Mouse (Mus musculus): ENCODE data around the gene Nsf. TPM values are rescaled to one million over a fixed set of nuclear protein-coding genes. Genes with fewer than 3 reads are reported as not detected.
A peak's percentile ranks its signal among the peaks of the same experiment; 100 is the strongest.

Nsf gene
- polyA plus RNA-seq, 1 experiment from 2014 or later, result 55.1 TPM

GRCm38 (mm10) chr11:103814808-103815207 is 139.0 kb downstream of the Nsf start:
- ATAC-seq (ENCODE audit: low read depth), result no peak
- no peak overlapping the region for H3K4me2 ChIP-seq (ENCODE audit: low read depth, low read length)
- H3K4me3 ChIP-seq (ENCODE audit: low read length), result no peak overlapping the region
- no peak overlapping the region for H3K9ac ChIP-seq (ENCODE audit: low read length)
- no peaks in the 10 kb centered on the region for H3K9me3 ChIP-seq (ENCODE audit: control insufficient read depth, low read length)
- no peak overlapping the region for H3K27ac ChIP-seq (ENCODE audit: low read length)
- peaks cover 29% of the 10 kb centered on the region for H3K27me3 ChIP-seq (ENCODE audit: control insufficient read depth, insufficient read depth, low read depth, low read length)
- peaks cover under 1% of the 10 kb centered on the region for H3K4me1 ChIP-seq (replicated peaks; ENCODE audit: control insufficient read depth, insufficient read depth, low read length)
- no peaks in the 10 kb centered on the region for H3K36me3 ChIP-seq (ENCODE audit: control insufficient read depth, insufficient read depth, low read length)
- WGBS, result 22% methylated on average over 3 of the region's 3 CpGs

- no peaks in the 10 kb centered on the region for H3K9me3 ChIP-seq (ENCODE audit: control insufficient read depth, low read length)
- H3K4me3 ChIP-seq (ENCODE audit: low read length), result no peak overlapping the region
- no peak overlapping the region for H3K27ac ChIP-seq (ENCODE audit: low read length)
- no peaks in the 10 kb centered on the region for H3K36me3 ChIP-seq (ENCODE audit: control insufficient read depth, insufficient read depth, low read length)
- no peak overlapping the region for H3K9ac ChIP-seq (ENCODE audit: low read length)
- ATAC-seq (ENCODE audit: low read depth), result no peak
- no peak overlapping the region for H3K4me2 ChIP-seq (ENCODE audit: low read depth, low read length)
- peaks cover 53% of the 10 kb centered on the region for H3K27me3 ChIP-seq (ENCODE audit: control insufficient read depth, insufficient read depth, low read depth, low read length)
- WGBS, result 72% methylated on average over 25 of the region's 25 CpGs
- H3K4me1 ChIP-seq (replicated peaks; ENCODE audit: control insufficient read depth, insufficient read depth, low read length), result peaks cover 6% of the 10 kb centered on the region
These were observed 142.6 kb downstream of the Nsf start for GRCm38 (mm10) chr11:103811246-103811645.

- no peaks in the 10 kb centered on the region for H3K9me3 ChIP-seq (ENCODE audit: control insufficient read depth, low read length)
- no peak overlapping the region for H3K9ac ChIP-seq (ENCODE audit: low read length)
- peaks cover 6% of the 10 kb centered on the region for H3K4me1 ChIP-seq (replicated peaks; ENCODE audit: control insufficient read depth, insufficient read depth, low read length)
- no peak for ATAC-seq (ENCODE audit: low read depth)
- 21% methylated on average over 12 of the region's 12 CpGs for WGBS
- no peak overlapping the region for H3K27ac ChIP-seq (ENCODE audit: low read length)
- H3K4me2 ChIP-seq (ENCODE audit: low read depth, low read length), result peak overlapping the region; percentile 99
- H3K27me3 ChIP-seq (ENCODE audit: control insufficient read depth, insufficient read depth, low read depth, low read length), result peaks cover 53% of the 10 kb centered on the region
- peak overlapping the region; percentile 60 for H3K4me3 ChIP-seq (ENCODE audit: low read length)
- no peaks in the 10 kb centered on the region for H3K36me3 ChIP-seq (ENCODE audit: control insufficient read depth, insufficient read depth, low read length)
These were observed 143.2 kb downstream of the Nsf start for GRCm38 (mm10) chr11:103810631-103811030.

GRCm38 (mm10) chr11:103809611-103810598 is 144.0 kb downstream of the Nsf start:
- WGBS, result under 1% methylated on average over 49 of the region's 107 CpGs

GRCm38 (mm10) chr11:103808771-103809610 is 144.9 kb downstream of the Nsf start:
- Histone ChIP-seq H3K9ac (ENCODE audit: low read length) (peak overlapping the region; percentile 19; the same call in 1 of the 2 replicates), H3K4me2 (ENCODE audit: low read depth, low read length) (peak overlapping the region; percentile 99), H3K9me3 (ENCODE audit: control insufficient read depth, low read length) (peaks cover 5% of the 10 kb centered on the region; the same call in 1 of the 2 replicates), H3K4me3 (ENCODE audit: low read length) (peak overlapping the region; percentile 60), H3K27me3 (ENCODE audit: control insufficient read depth, insufficient read depth, low read depth, low read length) (peaks cover 53% of the 10 kb centered on the region), H3K27ac (ENCODE audit: low read length) (no peak overlapping the region), H3K36me3 (ENCODE audit: control insufficient read depth, insufficient read depth, low read length) (no peaks in the 10 kb centered on the region), H3K4me1 (replicated peaks; ENCODE audit: control insufficient read depth, insufficient read depth, low read length) (peaks cover 6% of the 10 kb centered on the region)
- 4% methylated on average over 29 of the region's 29 CpGs for WGBS
- no peak for ATAC-seq (ENCODE audit: low read depth)

More at GRCm38 (mm10) chr11:103809611-103810598, 144.0 kb downstream of the Nsf start:
- Histone ChIP-seq H3K4me1 (replicated peaks; ENCODE audit: control insufficient read depth, insufficient read depth, low read length) (peaks cover 6% of the 10 kb centered on the region), H3K4me3 (ENCODE audit: low read length) (peak overlapping the region; percentile 60), H3K27ac (ENCODE audit: low read length) (no peak overlapping the region), H3K36me3 (ENCODE audit: control insufficient read depth, insufficient read depth, low read length) (no peaks in the 10 kb centered on the region), H3K9me3 (ENCODE audit: control insufficient read depth, low read length) (peaks cover 5% of the 10 kb centered on the region; the same call in 1 of the 2 replicates), H3K27me3 (ENCODE audit: control insufficient read depth, insufficient read depth, low read depth, low read length) (peaks cover 53% of the 10 kb centered on the region), H3K9ac (ENCODE audit: low read length) (peak overlapping the region; percentile 62), H3K4me2 (ENCODE audit: low read depth, low read length) (peak overlapping the region; percentile 99)
- ATAC-seq (ENCODE audit: low read depth), result peak; percentile 66

- Histone ChIP-seq H3K4me2 (ENCODE audit: low read depth, low read length) (no peak overlapping the region), H3K4me3 (ENCODE audit: low read length) (no peak overlapping the region), H3K9me3 (ENCODE audit: control insufficient read depth, low read length) (peaks cover 5% of the 10 kb centered on the region; the same call in 1 of the 2 replicates), H3K4me1 (replicated peaks; ENCODE audit: control insufficient read depth, insufficient read depth, low read length) (peaks cover 6% of the 10 kb centered on the region), H3K36me3 (ENCODE audit: control insufficient read depth, insufficient read depth, low read length) (no peaks in the 10 kb centered on the region), H3K27ac (ENCODE audit: low read length) (no peak overlapping the region), H3K27me3 (ENCODE audit: control insufficient read depth, insufficient read depth, low read depth, low read length) (peaks cover 53% of the 10 kb centered on the region), H3K9ac (ENCODE audit: low read length) (no peak overlapping the region)
- 30% methylated on average over 12 of the region's 12 CpGs for WGBS
- ATAC-seq (ENCODE audit: low read depth), result no peak
These were observed 145.9 kb downstream of the Nsf start for GRCm38 (mm10) chr11:103807966-103808365.

GRCm38 (mm10) chr11:103804804-103805203 is 149.1 kb downstream of the Nsf start:
- no peak overlapping the region for H3K4me3 ChIP-seq (ENCODE audit: low read length)
- 72% methylated on average over 4 of the region's 4 CpGs for WGBS

GRCm38 (mm10) chr11:103804126-103804525 is 149.7 kb downstream of the Nsf start:
- Histone ChIP-seq H3K4me3 (ENCODE audit: low read length) (no peak overlapping the region), H3K9ac (ENCODE audit: low read length) (no peak overlapping the region), H3K36me3 (ENCODE audit: control insufficient read depth, insufficient read depth, low read length) (no peaks in the 10 kb centered on the region), H3K4me1 (replicated peaks; ENCODE audit: control insufficient read depth, insufficient read depth, low read length) (no peaks in the 10 kb centered on the region; the same call in 1 of the 2 replicates), H3K27me3 (ENCODE audit: control insufficient read depth, insufficient read depth, low read depth, low read length) (peaks cover 17% of the 10 kb centered on the region), H3K9me3 (ENCODE audit: control insufficient read depth, low read length) (peaks cover 5% of the 10 kb centered on the region; the same call in 1 of the 2 replicates), H3K27ac (ENCODE audit: low read length) (no peak overlapping the region), H3K4me2 (ENCODE audit: low read depth, low read length) (no peak overlapping the region)
- WGBS, result 80% methylated on average over 11 of the region's 11 CpGs
- ATAC-seq (ENCODE audit: low read depth), result no peak

More at GRCm38 (mm10) chr11:103804804-103805203, 149.1 kb downstream of the Nsf start:
- Histone ChIP-seq H3K9me3 (ENCODE audit: control insufficient read depth, low read length) (peaks cover 5% of the 10 kb centered on the region; the same call in 1 of the 2 replicates), H3K27me3 (ENCODE audit: control insufficient read depth, insufficient read depth, low read depth, low read length) (peaks cover 23% of the 10 kb centered on the region), H3K27ac (ENCODE audit: low read length) (no peak overlapping the region), H3K4me1 (replicated peaks; ENCODE audit: control insufficient read depth, insufficient read depth, low read length) (peaks cover 6% of the 10 kb centered on the region), H3K9ac (ENCODE audit: low read length) (no peak overlapping the region), H3K36me3 (ENCODE audit: control insufficient read depth, insufficient read depth, low read length) (no peaks in the 10 kb centered on the region), H3K4me2 (ENCODE audit: low read depth, low read length) (no peak overlapping the region)
- no peak for ATAC-seq (ENCODE audit: low read depth)

Data from lung, embryonic 16.5 days (tissue).